Mouse (Mus musculus) A20 (cell line): Measurements from ENCODE around the gene Mtmr3.
A peak's percentile ranks its signal among the peaks of the same experiment; 100 is the strongest.

Experiments
- DNase-seq: peaks from one replicate; pipeline ENCODE4 v3.0.0-alpha.2; 2011; ENCODE audit warnings: low read depth, low spot score

The Mtmr3 gene

GRCm38 (mm10) chr11:4464616-4465015 is 130.0 kb downstream of the Mtmr3 start:
- DNase-seq: no peak

- no peak for DNase-seq
Observed at GRCm38 (mm10) chr11:4464186-4464585, 130.5 kb downstream of the Mtmr3 start.

- DNase-seq: no peak
Observed at GRCm38 (mm10) chr11:4462868-4463267, 131.8 kb downstream of the Mtmr3 start.

DNA sequence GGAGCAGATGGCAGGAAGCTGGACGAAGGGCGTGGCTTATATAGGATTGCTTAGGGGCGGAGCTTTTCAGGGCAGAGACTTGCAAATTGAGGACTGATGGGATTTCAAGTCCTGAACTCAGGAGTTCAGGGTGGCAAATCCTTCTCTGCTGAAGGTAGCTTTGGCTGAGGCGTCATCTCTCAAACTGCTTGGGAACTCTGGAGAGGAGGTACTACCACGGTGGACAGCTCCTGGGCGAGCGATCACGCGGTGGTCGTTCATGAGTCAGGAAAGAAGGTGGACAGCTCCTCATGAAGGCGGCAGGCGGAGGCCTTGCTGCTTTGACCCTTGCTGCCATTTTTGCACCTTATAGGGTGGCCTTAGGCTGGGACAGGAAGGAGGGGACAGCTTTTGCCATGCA is 133.5 kb downstream of the Mtmr3 start:
- no peak for DNase-seq

- no peak for DNase-seq
Observed at GRCm38 (mm10) chr11:4460615-4461014, 134.0 kb downstream of the Mtmr3 start.

GRCm38 (mm10) chr11:4454895-4455535 is 139.6 kb downstream of the Mtmr3 start:
- no peak for DNase-seq

DNA sequence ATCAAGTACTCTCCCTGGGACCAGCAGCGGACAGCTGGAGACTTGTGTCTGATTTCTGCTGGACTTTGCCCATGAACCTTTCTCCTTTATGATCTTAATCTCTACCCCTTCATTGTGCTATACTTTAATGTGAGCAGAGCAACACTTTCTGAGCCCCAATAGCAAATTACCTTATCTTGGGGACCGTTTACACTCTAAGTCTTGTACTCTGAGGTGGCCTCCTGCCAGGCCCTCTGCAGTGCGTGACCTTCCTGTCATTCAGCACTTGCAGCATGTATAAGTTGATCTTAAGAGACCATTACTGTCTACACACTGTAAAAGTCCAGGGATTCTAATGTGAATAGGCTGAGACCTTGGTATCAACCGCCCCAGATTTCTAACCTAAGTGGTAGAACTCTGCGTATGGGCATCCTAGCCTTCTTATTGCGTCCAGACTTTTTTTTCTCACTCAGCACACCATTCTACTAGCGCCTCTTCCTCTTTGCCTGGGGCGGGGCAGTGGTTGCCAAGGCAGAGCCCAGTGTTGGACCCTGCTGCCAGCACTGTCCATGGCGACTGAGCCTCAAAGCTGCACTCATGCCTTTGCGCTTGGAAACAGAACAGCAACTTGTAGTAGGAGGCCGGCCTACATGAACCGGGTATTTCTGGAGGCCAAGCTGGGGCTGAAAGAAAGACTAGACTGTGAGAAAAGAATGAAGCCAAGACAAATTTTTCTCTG is 142.0 kb downstream of the Mtmr3 start:
- DNase-seq: no peak

GRCm38 (mm10) chr11:4451116-4451515 is 143.5 kb downstream of the Mtmr3 start:
- peak; percentile 68 for DNase-seq

DNA sequence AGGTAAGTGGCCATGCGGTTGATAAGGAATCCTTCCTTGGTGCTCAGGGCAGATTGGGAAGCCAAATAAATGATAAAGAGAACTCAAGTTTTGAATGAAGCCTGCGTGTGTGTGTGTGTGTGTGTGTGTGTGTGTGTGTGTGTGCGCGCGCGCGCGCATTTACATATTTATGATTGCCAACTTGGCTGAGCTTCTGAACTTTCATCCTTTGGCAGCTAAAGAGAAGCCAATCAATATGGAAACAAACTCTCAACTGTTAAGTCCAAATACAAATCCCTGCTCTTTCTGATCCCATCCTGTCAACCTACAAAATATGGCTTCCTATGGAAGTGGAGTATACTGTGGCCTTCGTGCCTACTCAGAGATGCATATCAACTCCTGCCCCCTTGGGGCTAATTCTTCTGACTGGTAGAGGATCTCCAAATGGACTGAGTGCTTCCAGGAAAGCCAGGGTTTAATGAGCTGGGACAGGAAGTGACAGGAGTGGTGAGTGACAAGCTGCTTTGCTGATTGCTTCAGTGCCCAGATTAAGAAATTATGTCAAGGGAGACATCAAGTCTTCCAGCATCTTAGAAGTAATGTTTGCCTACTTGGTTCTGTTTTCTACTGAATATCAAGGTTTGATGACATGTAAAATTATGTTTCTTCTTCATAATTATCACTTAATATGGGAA is 148.3 kb downstream of the Mtmr3 start:
- DNase-seq: no peak

DNA sequence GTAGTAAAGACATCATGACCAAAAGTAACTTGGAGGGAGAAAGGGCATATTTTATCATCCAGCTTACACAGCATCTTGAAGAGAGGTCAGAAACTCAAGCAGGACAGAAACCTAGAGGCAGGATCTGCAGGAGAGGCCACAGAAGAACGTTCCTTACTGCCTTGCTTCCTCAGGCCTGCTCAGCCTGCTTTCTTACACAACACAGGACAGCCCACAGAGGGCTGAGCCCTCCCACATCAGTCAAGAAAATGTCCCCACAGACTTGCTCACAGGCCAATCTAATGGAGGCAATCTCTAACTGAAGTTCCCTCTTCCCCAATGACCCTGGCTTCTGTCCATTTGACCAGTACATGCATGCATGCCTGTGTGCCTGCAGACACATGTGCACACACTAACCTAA is 152.4 kb downstream of the Mtmr3 start:
- DNase-seq: no peak

DNA sequence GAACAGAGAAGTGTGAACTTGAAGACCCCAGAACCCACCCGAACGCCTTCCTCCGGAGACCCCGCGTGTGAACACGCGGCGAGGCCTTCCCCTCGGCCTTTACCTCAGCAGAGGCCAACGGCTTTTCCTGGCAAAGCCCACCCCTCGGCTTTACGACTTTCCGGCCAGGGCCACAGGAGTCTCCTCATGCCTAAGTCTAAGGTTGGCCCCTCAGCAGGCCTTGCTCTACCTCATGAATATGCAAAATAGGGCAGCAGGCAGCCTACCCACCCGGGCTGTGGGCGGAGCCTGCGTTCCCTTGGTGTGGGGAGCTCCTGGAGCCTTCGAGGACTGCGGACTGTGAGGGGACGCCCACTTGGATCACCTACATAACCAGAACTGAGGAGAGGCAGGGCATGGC is 153.7 kb downstream of the Mtmr3 start, which contains the start of gene Hormad2:
TSS of gene Hormad2 (minus strand) at position 128 of the 400 bp plus-strand sequence.
- DNase-seq: no peak

DNA sequence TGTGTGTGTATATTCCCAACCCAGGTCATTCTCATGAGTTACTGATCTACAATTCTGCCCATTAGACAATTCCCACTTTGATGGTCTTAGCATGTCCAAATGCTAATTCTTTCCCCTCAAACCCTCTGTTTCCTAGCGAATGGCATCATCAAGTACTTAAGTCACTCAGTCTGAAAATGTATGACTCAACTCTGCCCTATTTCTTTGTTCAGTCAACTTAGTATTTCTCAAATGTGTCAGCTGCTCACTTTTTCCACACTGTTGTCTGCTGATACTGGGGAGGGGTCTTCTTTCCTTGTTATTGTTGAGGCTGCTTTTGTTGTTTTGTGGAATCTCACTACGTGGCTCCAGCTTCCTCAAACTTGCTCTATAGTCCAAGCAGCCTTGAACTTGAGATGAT is 156.5 kb downstream of the Mtmr3 start:
- no peak for DNase-seq

- no peak for DNase-seq
Observed at GRCm38 (mm10) chr11:4437318-4437717, 157.3 kb downstream of the Mtmr3 start.

DNA sequence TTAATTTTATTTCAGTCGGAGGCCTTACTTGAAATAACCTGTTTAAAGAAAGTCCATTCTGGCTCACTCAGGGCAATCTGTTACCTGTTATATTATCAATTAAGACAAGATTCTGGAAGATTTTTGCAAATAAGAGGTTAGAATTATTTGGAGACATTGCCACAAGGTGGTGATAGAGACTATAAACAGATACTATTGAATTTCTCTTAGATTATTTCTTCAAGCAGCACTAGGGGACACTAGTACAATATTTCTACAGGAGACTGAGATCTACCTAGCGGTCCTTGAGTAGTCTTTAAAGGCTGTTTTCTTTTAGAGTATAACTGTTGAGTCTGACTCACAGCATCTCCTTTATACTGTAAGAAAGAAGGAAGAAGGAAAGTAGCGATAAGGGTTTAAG is 158.0 kb downstream of the Mtmr3 start:
- DNase-seq: peak; percentile 49

- DNase-seq: no peak
Observed at GRCm38 (mm10) chr11:4434461-4434860, 160.2 kb downstream of the Mtmr3 start.
